Mouse (Mus musculus) liver, embryonic 13.5 days (tissue): ENCODE data around the gene Obp2a. TPM values are rescaled to one million over a fixed set of nuclear protein-coding genes. Genes with fewer than 3 reads are reported as not detected.
"Not testable (repeated sequence)": the region's sequence is repeated elsewhere in the genome, so short reads cannot be mapped to it uniquely, and the experiment has no call there.

Experiments used
- ATAC-seq: fragments of 200-750 bp; cut with Nextera tagmentation; 2 replicates; pipeline ENCODE4 v1.8.0; 2017; ENCODE audit warnings: low read depth, mild to moderate bottlenecking, moderate number of reproducible peaks, moderate library complexity
- DNase-seq: peaks from one replicate; pipeline ENCODE4 v3.0.0; 2022
- H3K27ac ChIP-seq: fragments of 300-500 bp; sonication (generic); 2 replicates; pipeline ENCODE4 v1.5.1; 2015; ENCODE audit warnings: moderate library complexity, mild to moderate bottlenecking, inconsistent platforms
- H3K27me3 ChIP-seq: fragments of 300-500 bp; sonication (generic); 2 replicates; pipeline ENCODE4 v1.6.1; 2015; ENCODE audit warnings: mild to moderate bottlenecking, inconsistent platforms
- H3K36me3 ChIP-seq: fragments of 300-500 bp; sonication (generic); 2 replicates; pipeline ENCODE4 v1.6.1; 2015; ENCODE audit warnings: mild to moderate bottlenecking, inconsistent platforms
- H3K4me1 ChIP-seq: fragments of 300-500 bp; sonication (generic); replicated peaks from 2 replicates; pipeline ENCODE4 v1.6.1; 2015; ENCODE audit warnings: inconsistent platforms
- H3K4me2 ChIP-seq: fragments of 300-500 bp; sonication (generic); 2 replicates; pipeline ENCODE4 v1.6.1; 2015; ENCODE audit warnings: inconsistent platforms, mild to moderate bottlenecking, moderate library complexity
- H3K4me3 ChIP-seq: fragments of 300-500 bp; sonication (generic); replicated peaks from 2 replicates; pipeline ENCODE4 v1.5.1; 2015; ENCODE audit warnings: mild to moderate bottlenecking, inconsistent platforms
- H3K9ac ChIP-seq: fragments of 300-500 bp; sonication (generic); 2 replicates; pipeline ENCODE4 v1.6.1; 2015; ENCODE audit warnings: mild to moderate bottlenecking, inconsistent platforms
- H3K9me3 ChIP-seq: fragments of 300-500 bp; sonication (generic); replicated peaks from 2 replicates; pipeline ENCODE4 v1.6.1; 2016; ENCODE audit warnings: inconsistent platforms
- WGBS: fragments of 180-500 bp; shearing (Covaris S2); methylation state at CpG from one replicate; pipeline ENCODE4 v1.1.7; 2015; ENCODE audit not compliant: insufficient replicate concordance; 5-methylcytosine and 5-hydroxymethylcytosine counted together
- polyA plus RNA-seq: library from polyadenylated mRNA; unstranded; fragments of >200 nt; fragmentation: Nextera tagmentation; extraction: Ambion mirVana; gene quantifications from 2 replicates; pipeline ENCODE4 v1.2.1, GENCODE M21; 2015

The Obp2a gene
- not detected in 2 replicates for polyA plus RNA-seq

DNA sequence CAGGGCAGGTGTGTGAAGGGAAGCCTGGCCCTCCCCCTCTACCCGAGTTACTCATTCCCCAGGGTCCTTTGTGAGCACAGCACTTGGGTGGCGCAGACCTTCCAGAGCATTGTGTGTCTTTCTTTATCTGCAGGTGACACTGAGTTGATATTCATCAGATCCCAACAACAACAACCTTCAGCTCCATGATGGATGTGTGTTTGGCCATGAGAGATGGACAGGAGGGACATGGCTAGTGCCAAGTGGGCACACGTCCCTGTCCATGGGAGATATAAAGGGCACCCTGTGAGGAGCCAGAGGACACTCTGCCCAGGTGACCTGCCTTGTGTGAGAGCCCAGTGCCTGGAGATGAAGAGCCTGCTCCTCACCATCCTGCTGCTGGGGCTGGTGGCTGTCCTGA is at the start of gene Obp2a:
Gene Obp2a, plus strand, starts transcription at position 301 of the 400 bp plus-strand sequence.
- H3K27ac ChIP-seq, H3K4me1 ChIP-seq, DNase-seq, ATAC-seq, H3K36me3 ChIP-seq, H3K4me3 ChIP-seq, H3K27me3 ChIP-seq, H3K9ac ChIP-seq, H3K4me2 ChIP-seq, H3K9me3 ChIP-seq: not testable (repeated sequence)
- WGBS: 76% methylated on average over 3 of the region's 3 CpGs

DNA sequence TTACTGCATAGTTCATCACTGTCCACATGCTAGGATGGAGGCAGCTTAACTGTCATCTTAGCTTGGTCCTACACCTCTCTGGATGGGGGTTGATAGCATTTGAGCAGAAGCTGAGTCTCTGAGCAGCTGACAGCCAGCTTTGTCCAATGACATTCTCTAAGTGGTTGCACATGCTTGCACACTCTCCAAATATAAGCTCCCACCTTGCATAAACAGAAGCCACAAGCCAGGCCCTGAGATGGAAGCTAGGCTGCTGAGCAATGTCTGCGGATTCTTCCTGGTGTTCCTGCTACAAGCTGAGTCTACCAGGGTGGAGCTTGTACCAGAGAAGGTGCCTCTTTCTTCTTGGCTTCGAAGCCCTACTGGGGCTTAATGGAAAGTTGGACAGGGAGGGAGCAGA is 46.9 kb upstream of the Obp2a start, which contains the start of gene Lcn8:
Gene Lcn8, plus strand, starts transcription at position 219 of the 400 bp plus-strand sequence.
- H3K4me1 ChIP-seq: no peaks in the 10 kb centered on the region
- no peak for ATAC-seq
- no peaks in the 10 kb centered on the region for H3K27me3 ChIP-seq
- no peaks in the 10 kb centered on the region for H3K36me3 ChIP-seq
- no peaks in the 10 kb centered on the region for H3K9me3 ChIP-seq
- 29% methylated on average over 2 of the region's 2 CpGs for WGBS
- H3K27ac ChIP-seq: no peak within 1 kb of the TSS
- H3K4me3 ChIP-seq: no peak within 1 kb of the TSS
- no peak within 1 kb of the TSS for H3K4me2 ChIP-seq
- H3K9ac ChIP-seq: no peak within 1 kb of the TSS
- no peak for DNase-seq

- DNase-seq (no peak), ATAC-seq (no peak)
- Histone ChIP-seq H3K27ac (no peak overlapping the region), H3K4me3 (no peak overlapping the region), H3K36me3 (no peaks in the 10 kb centered on the region), H3K9ac (no peak overlapping the region), H3K9me3 (no peaks in the 10 kb centered on the region), H3K4me1 (no peaks in the 10 kb centered on the region), H3K27me3 (no peaks in the 10 kb centered on the region), H3K4me2 (no peak overlapping the region)
- WGBS: 24% methylated on average over 1 of the region's 1 CpGs
Measured at GRCm38 (mm10) chr2:25654502-25654901, 45.3 kb upstream of the Obp2a start.

- Histone ChIP-seq H3K4me2 (no peak overlapping the region), H3K27me3 (no peaks in the 10 kb centered on the region), H3K9ac (no peak overlapping the region), H3K4me1 (no peaks in the 10 kb centered on the region), H3K9me3 (no peaks in the 10 kb centered on the region), H3K36me3 (no peaks in the 10 kb centered on the region), H3K27ac (no peak overlapping the region), H3K4me3 (no peak overlapping the region)
- DNase-seq (no peak), ATAC-seq (no peak)
- 64% methylated on average over 4 of the region's 4 CpGs for WGBS
Measured at GRCm38 (mm10) chr2:25656691-25657090, 43.2 kb upstream of the Obp2a start.

GRCm38 (mm10) chr2:25657246-25657645 is 42.6 kb upstream of the Obp2a start:
- H3K4me2 ChIP-seq: no peak overlapping the region
- ATAC-seq (no peak), DNase-seq (no peak)
- H3K4me3 ChIP-seq: no peak overlapping the region
- 63% methylated on average over 4 of the region's 4 CpGs for WGBS
- no peaks in the 10 kb centered on the region for H3K9me3 ChIP-seq
- no peak overlapping the region for H3K27ac ChIP-seq
- no peaks in the 10 kb centered on the region for H3K27me3 ChIP-seq
- H3K36me3 ChIP-seq: no peaks in the 10 kb centered on the region
- H3K9ac ChIP-seq: no peak overlapping the region
- H3K4me1 ChIP-seq: no peaks in the 10 kb centered on the region

GRCm38 (mm10) chr2:25657652-25658051 is 42.2 kb upstream of the Obp2a start, which contains the start of gene Lcn5:
Gene Lcn5 (plus strand): TSS chr2:25657952.
- Histone ChIP-seq H3K4me1 (no peaks in the 10 kb centered on the region), H3K9ac (no peak within 1 kb of the TSS), H3K9me3 (no peaks in the 10 kb centered on the region), H3K36me3 (no peaks in the 10 kb centered on the region), H3K4me2 (no peak within 1 kb of the TSS), H3K27ac (no peak within 1 kb of the TSS), H3K27me3 (no peaks in the 10 kb centered on the region), H3K4me3 (no peak within 1 kb of the TSS)
- ATAC-seq (no peak), DNase-seq (no peak)

- WGBS: 75% methylated on average over 8 of the region's 8 CpGs
- H3K4me2 ChIP-seq: no peak overlapping the region
- DNase-seq (no peak), ATAC-seq (no peak)
- no peaks in the 10 kb centered on the region for H3K4me1 ChIP-seq
- no peaks in the 10 kb centered on the region for H3K9me3 ChIP-seq
- H3K27me3 ChIP-seq: no peaks in the 10 kb centered on the region; the same call in 1 of the 2 replicates
- H3K36me3 ChIP-seq: no peaks in the 10 kb centered on the region
- no peak overlapping the region for H3K27ac ChIP-seq
- H3K4me3 ChIP-seq: no peak overlapping the region
- no peak overlapping the region for H3K9ac ChIP-seq
Measured at GRCm38 (mm10) chr2:25660279-25660678, 39.6 kb upstream of the Obp2a start.

DNA sequence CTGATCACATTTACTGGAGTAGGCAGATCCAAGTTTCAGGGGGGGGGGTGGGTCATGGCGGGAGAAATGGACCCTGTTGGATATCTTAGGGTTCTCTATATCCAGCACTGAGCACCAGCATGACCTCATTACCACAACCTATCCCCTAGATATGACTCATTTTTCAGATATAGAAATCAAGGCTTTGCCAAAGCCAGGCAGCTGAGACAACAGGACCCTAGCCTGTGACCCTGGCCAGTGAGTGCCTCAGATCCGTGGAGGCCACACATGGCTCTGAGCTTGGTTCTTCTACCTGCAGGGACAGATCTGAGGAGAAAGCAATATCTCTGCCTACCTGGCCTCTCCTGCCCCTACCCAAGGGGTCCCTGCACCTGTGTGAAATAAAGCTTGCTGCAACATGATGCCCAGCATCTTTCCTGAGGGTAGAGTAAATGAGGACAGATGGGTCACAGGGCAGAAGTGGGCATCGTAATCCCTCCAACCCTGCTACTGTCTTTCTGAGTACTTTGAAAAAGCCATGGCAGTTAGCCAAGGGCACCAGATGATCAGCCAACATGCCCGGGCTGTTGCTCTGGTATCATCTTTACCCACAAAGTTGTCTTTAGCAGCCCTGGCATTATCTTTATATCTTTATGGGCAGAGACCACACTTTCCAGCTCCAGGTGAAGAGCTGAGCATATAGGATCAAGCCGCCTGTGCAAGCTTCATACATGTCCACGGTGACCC is 38.4 kb upstream of the Obp2a start:
- WGBS: 63% methylated on average over 6 of the region's 6 CpGs
- H3K27ac ChIP-seq: no peak overlapping the region
- no peak overlapping the region for H3K4me3 ChIP-seq
- H3K9ac ChIP-seq: no peak overlapping the region
- H3K4me1 ChIP-seq: no peaks in the 10 kb centered on the region
- no peaks in the 10 kb centered on the region for H3K9me3 ChIP-seq
- ATAC-seq (no peak), DNase-seq (no peak)
- no peaks in the 10 kb centered on the region; the same call in 1 of the 2 replicates for H3K27me3 ChIP-seq
- H3K36me3 ChIP-seq: no peaks in the 10 kb centered on the region
- no peak overlapping the region for H3K4me2 ChIP-seq

DNA sequence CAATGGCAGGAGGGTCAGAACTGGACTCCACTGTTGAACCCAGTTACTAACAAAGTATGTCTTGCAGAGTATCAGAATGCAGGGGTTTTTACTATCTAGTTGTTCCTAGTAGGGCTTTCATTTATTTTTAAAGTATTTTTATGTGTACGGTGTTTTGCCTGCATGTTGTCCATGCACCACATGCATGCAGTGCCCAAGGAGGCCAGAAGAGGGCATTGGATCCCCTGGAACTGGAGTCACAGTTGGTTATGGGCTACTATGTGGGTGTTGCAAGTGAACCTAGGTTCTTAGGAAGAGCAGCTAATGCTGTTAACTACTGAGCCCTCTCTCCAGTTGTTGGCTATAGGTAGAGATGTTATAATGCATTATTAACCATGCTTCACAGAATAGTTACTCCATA is 36.3 kb upstream of the Obp2a start:
- peak; percentile 22 for DNase-seq

DNA sequence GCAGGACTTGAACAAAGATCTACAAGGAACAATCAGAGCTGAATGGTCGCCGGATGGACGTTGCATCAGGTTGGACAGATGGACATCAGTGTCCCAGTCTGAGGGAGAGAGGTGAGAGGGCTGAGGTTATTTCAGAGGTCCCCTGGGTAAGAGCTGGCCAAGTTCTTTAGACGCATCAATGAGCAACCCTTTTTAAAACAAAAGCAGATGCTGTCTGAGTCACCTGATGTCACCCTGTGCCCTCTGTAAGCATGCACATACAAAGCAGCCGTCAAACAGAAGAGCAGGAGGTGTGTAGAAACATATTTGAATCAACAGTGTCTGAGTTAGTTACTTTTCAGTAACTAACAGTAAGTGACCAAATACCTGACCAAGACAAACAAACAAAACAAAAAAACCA is 35.7 kb upstream of the Obp2a start:
- Histone ChIP-seq H3K4me1 (no peaks in the 10 kb centered on the region), H3K27me3 (no peaks in the 10 kb centered on the region; the same call in 1 of the 2 replicates), H3K36me3 (no peaks in the 10 kb centered on the region), H3K9me3 (no peaks in the 10 kb centered on the region), H3K9ac (no peak overlapping the region), H3K4me3 (no peak overlapping the region), H3K27ac (no peak overlapping the region), H3K4me2 (no peak overlapping the region)
- 61% methylated on average over 5 of the region's 5 CpGs for WGBS
- DNase-seq: no peak
- ATAC-seq: no peak

More for the DNA sequence above, 36.3 kb upstream of the Obp2a start:
- H3K4me3 ChIP-seq: no peak overlapping the region
- H3K9me3 ChIP-seq: no peaks in the 10 kb centered on the region
- H3K27me3 ChIP-seq: no peaks in the 10 kb centered on the region; the same call in 1 of the 2 replicates
- no peaks in the 10 kb centered on the region for H3K36me3 ChIP-seq
- ATAC-seq: no peak
- 55% methylated on average over 1 of the region's 1 CpGs for WGBS
- no peaks in the 10 kb centered on the region for H3K4me1 ChIP-seq
- no peak overlapping the region for H3K9ac ChIP-seq
- H3K27ac ChIP-seq: no peak overlapping the region
- H3K4me2 ChIP-seq: no peak overlapping the region

GRCm38 (mm10) chr2:25666516-25666915 is 33.3 kb upstream of the Obp2a start:
- H3K27me3 ChIP-seq: no peaks in the 10 kb centered on the region; the same call in 1 of the 2 replicates
- ATAC-seq (no peak), DNase-seq (no peak)
- no peaks in the 10 kb centered on the region for H3K36me3 ChIP-seq
- no peaks in the 10 kb centered on the region for H3K9me3 ChIP-seq
- no peak overlapping the region for H3K27ac ChIP-seq
- H3K4me2 ChIP-seq: no peak overlapping the region
- no peaks in the 10 kb centered on the region for H3K4me1 ChIP-seq
- no peak overlapping the region for H3K4me3 ChIP-seq
- WGBS: 35% methylated on average over 1 of the region's 1 CpGs
- H3K9ac ChIP-seq: no peak overlapping the region

DNA sequence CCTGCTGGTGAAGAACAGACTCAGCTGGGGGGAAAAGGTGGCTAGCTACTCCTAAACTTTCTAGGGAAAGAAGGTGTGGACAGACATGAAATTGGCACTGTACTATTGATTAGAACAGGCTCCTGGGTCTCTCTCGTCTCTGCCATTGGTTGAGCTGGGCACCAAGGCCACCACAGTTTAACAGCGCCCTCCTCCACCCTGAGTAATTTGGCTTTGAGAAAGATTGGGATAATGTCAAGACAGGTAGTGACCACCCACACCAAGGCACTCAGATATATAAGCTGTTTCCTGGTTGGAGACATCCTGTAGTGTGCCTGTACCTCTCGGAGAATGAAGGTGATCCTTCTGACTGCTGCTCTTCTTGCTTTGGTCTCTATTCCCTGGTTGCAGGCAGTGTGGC is 23.4 kb upstream of the Obp2a start, which contains the start of gene Lcn6:
Gene Lcn6, plus strand, starts transcription at position 301 of the 400 bp plus-strand sequence.
- Histone ChIP-seq H3K9me3 (no peaks in the 10 kb centered on the region), H3K4me2 (no peak within 1 kb of the TSS), H3K4me1 (no peaks in the 10 kb centered on the region), H3K27ac (no peak within 1 kb of the TSS), H3K27me3 (no peaks in the 10 kb centered on the region), H3K9ac (no peak within 1 kb of the TSS), H3K4me3 (no peak within 1 kb of the TSS), H3K36me3 (no peaks in the 10 kb centered on the region)
- DNase-seq: no peak
- no peak for ATAC-seq
- 65% methylated on average over 3 of the region's 3 CpGs for WGBS
